Mouse (Mus musculus): Measurements from ENCODE around the gene Lgi2. TPM values are rescaled to one million over a fixed set of nuclear protein-coding genes. Genes with fewer than 3 reads are reported as not detected.

The Lgi2 gene
- polyA plus RNA-seq, 2 experiments, result 0.20 to 0.36 TPM

GRCm38 (mm10) chr5:52533705-52534104, 32.6 kb downstream of the Lgi2 start:
- Histone ChIP-seq H3K4me3 (ENCODE audit: insufficient read depth in 1 of 2, low read depth in 2 of 2, low read length in 2 of 2) (no peak overlapping the region), H3K9ac (replicated peaks) (no peak overlapping the region), H3K9me3 (ENCODE audit: control insufficient read depth, low read length) (no peaks in the 10 kb centered on the region), H3K4me2 (ENCODE audit: low read depth) (no peak overlapping the region), H3K27ac (no peak overlapping the region), H3K36me3 (replicated peaks; ENCODE audit: control insufficient read depth, insufficient read depth, low read depth) (no peaks in the 10 kb centered on the region), H3K27me3 (ENCODE audit: control insufficient read depth, insufficient read depth, low read length) (no peaks in the 10 kb centered on the region), H3K4me1 (replicated peaks; ENCODE audit: control insufficient read depth in 2 of 2, insufficient read depth in 2 of 2, low read length in 1 of 2) (peaks cover 0 to 2% of the 10 kb centered on the region in 2 experiments; a peak in 1 of 4 replicates)
- WGBS (ENCODE audit: insufficient replicate concordance), result 62% methylated on average over 9 of the region's 9 CpGs
- DNase-seq (ENCODE audit: low read depth in 3 of 3, low spot score in 3 of 3), result no peak
- TF ChIP-seq EP300 (IDR thresholded peaks at IDR 0.05; ENCODE audit: low read depth) (no peak), CTCF (IDR thresholded peaks at IDR 0.05; ENCODE audit: low read depth) (no peak)
- ATAC-seq (ENCODE audit: insufficient read depth), result no peak

- no peak for TF ChIP-seq EP300 (IDR thresholded peaks at IDR 0.05; ENCODE audit: low read depth)
- TF ChIP-seq CTCF (IDR thresholded peaks at IDR 0.05; ENCODE audit: low read depth), result no peak
- H3K4me1 ChIP-seq (replicated peaks; ENCODE audit: control insufficient read depth in 2 of 2, insufficient read depth in 2 of 2, low read length in 1 of 2), result no peaks in the 10 kb centered on the region
- no peak overlapping the region for H3K4me2 ChIP-seq (ENCODE audit: low read depth)
- no peak overlapping the region for H3K27ac ChIP-seq
- DNase-seq (ENCODE audit: low read depth in 3 of 3, low spot score in 3 of 3) (no peak), ATAC-seq (ENCODE audit: insufficient read depth) (no peak)
- no peaks in the 10 kb centered on the region for H3K9me3 ChIP-seq (ENCODE audit: control insufficient read depth, low read length)
- no peak overlapping the region for H3K9ac ChIP-seq (replicated peaks)
- 17% methylated on average over 7 of the region's 7 CpGs for WGBS (ENCODE audit: insufficient replicate concordance)
- H3K36me3 ChIP-seq (replicated peaks; ENCODE audit: control insufficient read depth, insufficient read depth, low read depth), result no peaks in the 10 kb centered on the region
- no peak overlapping the region for H3K4me3 ChIP-seq (ENCODE audit: insufficient read depth in 1 of 2, low read depth in 2 of 2, low read length in 2 of 2)
- no peaks in the 10 kb centered on the region for H3K27me3 ChIP-seq (ENCODE audit: control insufficient read depth, insufficient read depth, low read length)
Observed at GRCm38 (mm10) chr5:52528545-52528944, 37.7 kb downstream of the Lgi2 start.

GRCm38 (mm10) chr5:52526324-52526986, 39.8 kb downstream of the Lgi2 start:
- Histone ChIP-seq H3K4me1 (replicated peaks; ENCODE audit: control insufficient read depth in 2 of 2, insufficient read depth in 2 of 2, low read length in 1 of 2) (no peaks in the 10 kb centered on the region), H3K27me3 (ENCODE audit: control insufficient read depth, insufficient read depth, low read length) (no peaks in the 10 kb centered on the region), H3K36me3 (replicated peaks; ENCODE audit: control insufficient read depth, insufficient read depth, low read depth) (no peaks in the 10 kb centered on the region), H3K9ac (replicated peaks) (no peak overlapping the region), H3K27ac (no peak overlapping the region), H3K4me2 (ENCODE audit: low read depth) (no peak overlapping the region), H3K9me3 (ENCODE audit: control insufficient read depth, low read length) (no peaks in the 10 kb centered on the region), H3K4me3 (ENCODE audit: insufficient read depth in 1 of 2, low read depth in 2 of 2, low read length in 2 of 2) (no peak overlapping the region)
- no peak for DNase-seq (ENCODE audit: low read depth in 3 of 3, low spot score in 3 of 3)
- WGBS (ENCODE audit: insufficient replicate concordance), result 67% methylated on average over 8 of the region's 8 CpGs
- ATAC-seq (ENCODE audit: insufficient read depth), result no peak
- no peak for TF ChIP-seq CTCF (IDR thresholded peaks at IDR 0.05; ENCODE audit: low read depth)
- TF ChIP-seq EP300 (IDR thresholded peaks at IDR 0.05; ENCODE audit: low read depth), result no peak

- 35% methylated on average over 3 of the region's 3 CpGs for WGBS (ENCODE audit: insufficient replicate concordance)
- ATAC-seq (ENCODE audit: insufficient read depth) (no peak), DNase-seq (ENCODE audit: low read depth in 3 of 3, low spot score in 3 of 3) (no peak)
- no peaks in the 10 kb centered on the region for H3K36me3 ChIP-seq (replicated peaks; ENCODE audit: control insufficient read depth, insufficient read depth, low read depth)
- H3K27ac ChIP-seq, result no peak overlapping the region
- no peak overlapping the region for H3K4me2 ChIP-seq (ENCODE audit: low read depth)
- no peak for TF ChIP-seq EP300 (IDR thresholded peaks at IDR 0.05; ENCODE audit: low read depth)
- TF ChIP-seq CTCF (IDR thresholded peaks at IDR 0.05; ENCODE audit: low read depth), result peak; percentile 29; the same call in 1 of the 2 replicates
- H3K4me1 ChIP-seq (replicated peaks; ENCODE audit: control insufficient read depth in 2 of 2, insufficient read depth in 2 of 2, low read length in 1 of 2), result no peaks in the 10 kb centered on the region
- no peaks in the 10 kb centered on the region for H3K27me3 ChIP-seq (ENCODE audit: control insufficient read depth, insufficient read depth, low read length)
- H3K4me3 ChIP-seq (ENCODE audit: insufficient read depth in 1 of 2, low read depth in 2 of 2, low read length in 2 of 2), result no peak overlapping the region
- no peak overlapping the region for H3K9ac ChIP-seq (replicated peaks)
- H3K9me3 ChIP-seq (ENCODE audit: control insufficient read depth, low read length), result no peaks in the 10 kb centered on the region
Observed at GRCm38 (mm10) chr5:52524207-52524606, 42.1 kb downstream of the Lgi2 start.

GRCm38 (mm10) chr5:52519921-52520320, 46.3 kb downstream of the Lgi2 start:
- 64% methylated on average over 2 of the region's 2 CpGs for WGBS (ENCODE audit: insufficient replicate concordance)
- Histone ChIP-seq H3K36me3 (replicated peaks; ENCODE audit: control insufficient read depth, insufficient read depth, low read depth) (no peaks in the 10 kb centered on the region), H3K9me3 (ENCODE audit: control insufficient read depth, low read length) (no peaks in the 10 kb centered on the region), H3K27me3 (ENCODE audit: control insufficient read depth, insufficient read depth, low read length) (no peaks in the 10 kb centered on the region), H3K4me1 (replicated peaks; ENCODE audit: control insufficient read depth in 2 of 2, insufficient read depth in 2 of 2, low read length in 1 of 2) (0 out of 4 replicates have a peak, but pooled peaks cover 0 to 3% of the 10 kb centered on the region in 2 experiments), H3K27ac (no peak overlapping the region), H3K4me2 (ENCODE audit: low read depth) (no peak overlapping the region), H3K9ac (replicated peaks) (no peak overlapping the region), H3K4me3 (ENCODE audit: insufficient read depth in 1 of 2, low read depth in 2 of 2, low read length in 2 of 2) (no peak overlapping the region)
- ATAC-seq (ENCODE audit: insufficient read depth) (no peak), DNase-seq (ENCODE audit: low read depth in 3 of 3, low spot score in 3 of 3) (no peak)
- TF ChIP-seq CTCF (IDR thresholded peaks at IDR 0.05; ENCODE audit: low read depth) (no peak), EP300 (IDR thresholded peaks at IDR 0.05; ENCODE audit: low read depth) (no peak)

Data from liver, embryonic 14.5 days (tissue).